Mouse (Mus musculus) ES-E14 (cell line): ENCODE data around the gene Gm49384.
"Not testable (repeated sequence)": the region's sequence is repeated elsewhere in the genome, so short reads cannot be mapped to it uniquely, and the experiment has no call there.

Source experiments
- CHD2 ChIP-seq: IDR thresholded peaks from 2 replicates; pipeline ENCODE4 v1.6.1; 2014; ENCODE audit warnings: mild to moderate bottlenecking, low read depth, low read length, inconsistent platforms
- HCFC1 ChIP-seq: IDR thresholded peaks from 2 replicates; pipeline ENCODE4 v1.6.1; 2012; ENCODE audit warnings: low read length, inconsistent platforms, borderline replicate concordance; ENCODE audit not compliant: insufficient read depth
- ZC3H11A ChIP-seq: IDR thresholded peaks from 2 replicates; pipeline ENCODE4 v1.6.1; 2012; ENCODE audit warnings: low read depth, mild to moderate bottlenecking, inconsistent platforms, low read length, borderline replicate concordance
- ZNF384 ChIP-seq: IDR thresholded peaks from 2 replicates; pipeline ENCODE4 v1.6.1; 2012; ENCODE audit warnings: low read depth, low read length, inconsistent platforms

DNA sequence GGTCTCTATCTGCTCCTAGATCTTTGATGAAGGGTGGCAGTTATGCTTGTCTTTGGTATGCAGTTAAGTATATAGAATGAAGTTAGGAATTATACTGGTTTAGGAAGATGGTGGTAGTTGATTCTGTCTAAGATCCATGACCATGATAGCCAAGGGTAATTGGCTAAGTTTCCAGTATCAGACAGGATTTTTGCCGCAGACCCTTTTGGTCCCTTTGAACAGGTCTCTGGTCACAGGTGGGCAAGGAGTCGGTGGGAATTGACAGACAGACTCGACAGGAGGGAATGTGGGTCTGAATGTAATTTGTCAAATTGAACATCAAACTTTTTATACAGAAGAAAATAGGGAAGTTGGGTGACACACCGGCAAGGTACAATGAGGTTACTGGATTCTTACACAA, 40.5 kb downstream of the Gm49384 start:
- not testable (repeated sequence) for TF ChIP-seq ZC3H11A, CHD2, HCFC1, ZNF384
